Mouse (Mus musculus): Measurements from ENCODE around the gene Mettl13. TPM values are rescaled to one million over a fixed set of nuclear protein-coding genes. Genes with fewer than 3 reads are reported as not detected.

Mettl13 gene
- 4.7 TPM for polyA plus RNA-seq (2014; fragmentation: Illumina TruSeq; extraction: RNeasy Lipid Tissue Mini Kit (QIAGEN cat#74804); ENCODE audit: low read depth, low replicate concordance)

DNA sequence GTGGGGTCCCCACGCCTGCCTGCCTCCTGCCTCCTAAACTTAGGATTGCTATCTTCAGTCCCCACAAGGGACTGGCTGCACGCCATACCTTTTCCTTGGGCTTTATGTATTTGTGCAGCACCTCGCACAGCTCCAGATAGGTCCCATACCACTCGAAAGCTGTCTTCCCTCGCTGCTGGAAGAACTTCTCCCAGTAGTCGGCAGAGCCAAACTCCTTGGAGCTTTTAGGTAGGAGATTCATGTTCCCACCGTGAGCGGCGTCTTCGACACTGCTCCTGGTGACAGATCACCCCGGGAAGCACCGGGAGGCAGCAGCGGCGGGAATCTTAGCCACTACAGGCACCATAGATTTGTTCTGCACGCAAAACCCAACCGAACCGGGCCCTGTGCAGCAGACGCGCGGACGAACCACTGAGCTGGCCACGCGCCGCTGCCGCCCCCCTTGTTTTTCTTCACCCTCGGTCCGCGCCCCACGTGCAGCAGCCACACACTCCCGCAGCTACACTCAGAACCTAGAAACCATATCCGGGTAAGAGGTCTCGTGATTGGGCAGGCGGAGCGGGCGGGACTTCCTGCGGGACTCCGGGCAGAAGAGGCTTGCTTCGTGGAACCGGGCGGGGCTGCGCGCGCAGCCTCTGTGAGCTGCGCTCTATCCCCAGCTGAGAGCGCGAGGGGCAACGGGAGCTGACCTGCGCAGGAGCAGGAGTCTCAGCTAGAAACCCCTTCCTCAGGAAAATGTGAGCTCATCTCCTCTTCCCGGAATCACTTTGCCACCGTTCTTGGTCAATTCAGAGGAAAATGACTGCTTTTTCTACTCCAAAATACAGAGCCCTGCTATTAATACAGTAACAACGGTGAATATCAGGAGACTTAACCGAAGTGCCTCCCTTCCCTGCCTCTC is at the start of gene Mettl13:
Gene Mettl13 (minus strand): TSS at position 536 of the 901 bp plus-strand sequence.

GRCm38 (mm10) chr1:162570260-162570748 is 22.0 kb upstream of the Mettl13 start, which contains the start of gene Vamp4:
Gene Vamp4 (plus strand): TSS chr1:162570515.

Other genes with a start within 250 kb of the Mettl13 start
- gene Dnm3, start 70.5 kb downstream of the Mettl13 start, polyA plus RNA-seq (2014; fragmentation: Illumina TruSeq; extraction: RNeasy Lipid Tissue Mini Kit (QIAGEN cat#74804); ENCODE audit: low read depth, low replicate concordance) = 22.0 TPM
- gene Vamp4, start 22.0 kb upstream of the Mettl13 start, polyA plus RNA-seq (2014; fragmentation: Illumina TruSeq; extraction: RNeasy Lipid Tissue Mini Kit (QIAGEN cat#74804); ENCODE audit: low read depth, low replicate concordance) = 164 TPM
- 0.29 TPM for gene Myoc, start 90.6 kb upstream of the Mettl13 start, polyA plus RNA-seq (2014; fragmentation: Illumina TruSeq; extraction: RNeasy Lipid Tissue Mini Kit (QIAGEN cat#74804); ENCODE audit: low read depth, low replicate concordance)
- gene Myocos, start 109.7 kb upstream of the Mettl13 start, polyA plus RNA-seq (2014; fragmentation: Illumina TruSeq; extraction: RNeasy Lipid Tissue Mini Kit (QIAGEN cat#74804); ENCODE audit: low read depth, low replicate concordance) = not detected
- gene Prrc2c, start 192.0 kb upstream of the Mettl13 start, polyA plus RNA-seq (2014; fragmentation: Illumina TruSeq; extraction: RNeasy Lipid Tissue Mini Kit (QIAGEN cat#74804); ENCODE audit: low read depth, low replicate concordance) = 92.4 TPM

Data from adrenal gland, adult 10 weeks (tissue).